Comparison of ENCODE assay signal across 8 mouse cellular contexts in the genomic region with DNA sequence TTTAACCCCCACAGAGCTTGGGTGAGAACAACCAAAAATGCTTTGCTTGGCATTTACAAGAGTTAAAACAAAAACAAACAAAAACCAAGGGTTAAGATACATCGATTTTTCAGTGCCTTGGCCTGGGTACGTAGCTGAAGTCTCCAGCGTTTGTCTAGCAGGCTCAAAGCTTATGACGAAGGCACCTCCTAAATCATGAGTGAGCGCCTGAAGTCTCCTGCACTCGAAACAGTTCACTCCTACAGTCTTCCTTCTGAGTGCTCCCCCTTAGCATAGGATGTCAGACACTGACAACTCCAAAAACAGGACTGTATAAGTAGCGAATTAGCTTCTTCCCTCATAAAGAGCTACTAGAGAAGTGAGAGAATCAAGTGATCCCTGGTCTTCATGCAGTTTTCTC. TPM values are rescaled to one million over a fixed set of nuclear protein-coding genes. Genes with fewer than 3 reads are reported as not detected.
DNase-seq lines count a peak whose midpoint lies in the region; ATAC-seq and TF ChIP-seq lines count a peak whose summit lies in the region.

No protein-coding gene starts in this region.

- DNase-seq in heart, adult 2 months: no peak
- DNase-seq in heart, postnatal 10 days: no peak
- no peak for DNase-seq in G1E (ENCODE audit: low spot score)
- no peak for DNase-seq in cerebellum, adult 18-20 months
- no peak for DNase-seq in lung, postnatal 25 days (ENCODE audit: low spot score)
- no peak for DNase-seq in left cerebral cortex, postnatal 36 days (ENCODE audit: low spot score in 2 of 2)

- H3K4me2 ChIP-seq in forebrain, embryonic 16.5 days (ENCODE audit: low read length): peak overlapping the region; percentile 68
- H3K4me2 ChIP-seq in liver, embryonic 16.5 days (ENCODE audit: low read depth, low read length): peak overlapping the region; percentile 97

- no peak for ATAC-seq in G1E (ENCODE audit: extremely low read depth, insufficient number of reproducible peaks, low FRiP score, poor library complexity, severe bottlenecking)
- ATAC-seq in forebrain, embryonic 16.5 days: no peak
- ATAC-seq in liver, embryonic 16.5 days (ENCODE audit: low read depth): no peak

- H3K4me3 ChIP-seq in heart, adult 2 months: peak overlapping the region; percentile 69
- H3K4me3 ChIP-seq in G1E (ENCODE audit: low read depth, low read length): peak overlapping the region; percentile 82; the same call in 1 of the 2 replicates
- peak overlapping the region; percentile 92 for H3K4me3 ChIP-seq in forebrain, embryonic 16.5 days (replicated peaks; ENCODE audit: low read length)
- peak overlapping the region; percentile 84 for H3K4me3 ChIP-seq in liver, embryonic 16.5 days (ENCODE audit: low read depth, low read length)

- H3K27me3 ChIP-seq in heart, adult 2 months (ENCODE audit: control insufficient read depth, insufficient read depth, low read length): no peaks in the 10 kb centered on the region
- peaks cover 25% of the 10 kb centered on the region for H3K27me3 ChIP-seq in G1E (ENCODE audit: insufficient read depth, low read length)
- H3K27me3 ChIP-seq in forebrain, embryonic 16.5 days (replicated peaks; ENCODE audit: control insufficient read depth, insufficient read depth, low read length): 0 out of 2 replicates have a peak, but pooled peaks cover 3% of the 10 kb centered on the region
- no peaks in the 10 kb centered on the region; the same call in 1 of the 2 replicates for H3K27me3 ChIP-seq in liver, embryonic 16.5 days (ENCODE audit: control insufficient read depth, insufficient read depth, low read depth, low read length)

- H3K79me2 ChIP-seq in heart, adult 2 months (replicated peaks; ENCODE audit: control insufficient read depth, insufficient read depth, low read length): no peaks in the 10 kb centered on the region

- peak overlapping the region; percentile 89 for H3K27ac ChIP-seq in heart, adult 2 months
- peak overlapping the region; percentile 97 for H3K27ac ChIP-seq in forebrain, embryonic 16.5 days (ENCODE audit: low read length)
- H3K27ac ChIP-seq in liver, embryonic 16.5 days (ENCODE audit: low read length): no peak overlapping the region; the same call in none of the 2 replicates

- H3K36me3 ChIP-seq in heart, adult 2 months (ENCODE audit: control insufficient read depth, insufficient read depth, low read length): no peaks in the 10 kb centered on the region
- peaks cover 12% of the 10 kb centered on the region for H3K36me3 ChIP-seq in G1E (replicated peaks)
- no peaks in the 10 kb centered on the region for H3K36me3 ChIP-seq in forebrain, embryonic 16.5 days (ENCODE audit: control insufficient read depth, insufficient read depth)
- H3K36me3 ChIP-seq in liver, embryonic 16.5 days (ENCODE audit: control insufficient read depth, insufficient read depth): no peaks in the 10 kb centered on the region

- H3K9me3 ChIP-seq in G1E (replicated peaks): peaks cover 4% of the 10 kb centered on the region; the same call in 1 of the 2 replicates
- no peaks in the 10 kb centered on the region for H3K9me3 ChIP-seq in forebrain, embryonic 16.5 days (ENCODE audit: control insufficient read depth, low read length)
- H3K9me3 ChIP-seq in liver, embryonic 16.5 days (replicated peaks; ENCODE audit: control insufficient read depth, low read length): no peaks in the 10 kb centered on the region

- 41% methylated on average over 7 of the region's 7 CpGs for WGBS in heart, adult 2 months
- WGBS in forebrain, embryonic 16.5 days: 46% methylated on average over 7 of the region's 7 CpGs
- WGBS in liver, embryonic 16.5 days (ENCODE audit: insufficient replicate concordance): 40% methylated on average over 7 of the region's 7 CpGs

- intact Hi-C loops in heart, adult 2 months (cut with DNase I): loop anchor here (5.0 kb wide), 1 partner anchor 292 kb away; a partner anchor contains a TSS
- intact Hi-C loops in heart, postnatal 10 days (cut with DNase I): loop anchor here (5.0 kb wide), 1 partner anchor 397 kb away; a partner anchor contains a TSS
- intact Hi-C loops in left cerebral cortex, postnatal 36 days (cut with DNase I): loop anchor here (2.0 to 10.0 kb wide), 2 partner anchors 155 to 399 kb away; a partner anchor contains a TSS

- H3K4me1 ChIP-seq in heart, adult 2 months (ENCODE audit: control insufficient read depth, insufficient read depth, low read length): peaks cover 2% of the 10 kb centered on the region; the same call in 1 of the 2 replicates
- peaks cover 19% of the 10 kb centered on the region for H3K4me1 ChIP-seq in G1E (ENCODE audit: insufficient read depth, low read depth, low read length)
- peaks cover 13% of the 10 kb centered on the region for H3K4me1 ChIP-seq in forebrain, embryonic 16.5 days (replicated peaks; ENCODE audit: control insufficient read depth, insufficient read depth, low read length)
- peaks cover 12% of the 10 kb centered on the region for H3K4me1 ChIP-seq in liver, embryonic 16.5 days (ENCODE audit: control insufficient read depth, low read depth, low read length)

- TF ChIP-seq EP300 in heart, adult 2 months (IDR thresholded peaks at IDR 0.05; ENCODE audit: insufficient read depth, low read depth, low read length): no peak

- peak overlapping the region; percentile 29 for H3K9ac ChIP-seq in heart, adult 2 months (ENCODE audit: low read depth, low read length)
- H3K9ac ChIP-seq in forebrain, embryonic 16.5 days (replicated peaks; ENCODE audit: low read depth, low read length): peak overlapping the region; percentile 65
- H3K9ac ChIP-seq in liver, embryonic 16.5 days (ENCODE audit: low read depth, low read length): peak overlapping the region; percentile 47; the same call in 1 of the 2 replicates

- TF ChIP-seq CTCF in heart, adult 2 months (IDR thresholded peaks at IDR 0.05): no peak
- no peak for TF ChIP-seq CTCF in G1E (IDR thresholded peaks at IDR 0.05; ENCODE audit: low read depth, low read length)

- TF ChIP-seq POLR2A in heart, adult 2 months (IDR thresholded peaks at IDR 0.05; ENCODE audit: insufficient read depth, low read depth, low read length): no peak

RNA-seq across cellular contexts. Expression of a gene that starts 1.1 kb away (rescaled TPM):
- 10 to 100 TPM; 90.9 to 93.7 TPM for total RNA-seq in heart, adult 2 months (2021)
- 41.7 and 73.9 TPM in 2 replicates for polyA plus RNA-seq in heart, adult 2 months (2012; rRNA removed)
- total RNA-seq in heart, postnatal 10 days (2021): 100 to 1,000 TPM; 112 to 124 TPM
- total RNA-seq in G1E (2014; fragmentation: Nextera tagmentation): 174 and 192 TPM in 2 replicates
- total RNA-seq in G1E (2017): 262 and 282 TPM in 2 replicates
- 24.6 and 30.6 TPM in 2 replicates for polyA plus RNA-seq in G1E (2012)
- polyA plus RNA-seq in forebrain, embryonic 16.5 days (2015; fragmentation: Nextera tagmentation; extraction: Ambion mirVana): 139 and 145 TPM in 2 replicates
- polyA plus RNA-seq in liver, embryonic 16.5 days (2015; fragmentation: Nextera tagmentation; extraction: Ambion mirVana): 59.4 and 65.0 TPM in 2 replicates
- total RNA-seq in left cerebral cortex, postnatal 36 days (2021): 100 to 1,000 TPM; 270 to 283 TPM
